Mouse (Mus musculus): ENCODE measurements at regions not wholly inside any gene's neighbourhood (a gene's known extent, or its start where the extent isn't known, plus 50 kb on each side); places are given as distances from the start of the nearest gene placed in this dataset.

DNA sequence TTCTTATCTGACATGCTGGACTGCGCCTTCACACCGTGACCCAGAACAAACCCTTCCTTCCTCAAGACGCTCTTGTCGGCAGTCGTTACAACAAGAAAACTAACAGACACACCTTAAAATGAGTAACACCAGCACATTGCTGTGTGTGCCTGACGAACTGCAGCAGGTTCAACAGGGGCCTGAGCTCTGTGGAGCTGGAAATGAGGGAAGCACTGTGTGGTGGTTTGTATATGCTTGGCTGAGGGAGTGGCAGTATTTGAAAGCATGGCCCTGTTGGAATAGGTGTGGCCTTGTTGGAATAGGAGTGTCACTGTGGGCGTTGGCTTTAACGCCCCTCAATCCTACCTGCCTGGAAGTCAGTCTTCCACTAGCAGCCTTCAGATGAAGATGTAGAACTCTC, 203.9 kb upstream of the Dio3 start:
- Histone ChIP-seq H3K27me3 (ENCODE audit: control insufficient read depth, insufficient read depth, low read length) (no peaks in the 10 kb centered on the region), H3K4me3 (ENCODE audit: control insufficient read depth, low read depth, low read length) (no peak overlapping the region), H3K4me1 (ENCODE audit: control insufficient read depth, insufficient read depth, low read length) (peaks cover 5% of the 10 kb centered on the region), H3K36me3 (ENCODE audit: control insufficient read depth, insufficient read depth, low read length) (no peaks in the 10 kb centered on the region), H3K27ac (ENCODE audit: control insufficient read depth, insufficient read depth, low read depth, low read length) (no peak overlapping the region)
- TF ChIP-seq CTCF (IDR thresholded peaks at IDR 0.05; ENCODE audit: control insufficient read depth, insufficient read depth, insufficient replicate concordance, low read depth, low read length) (no peak), POLR2A (IDR thresholded peaks at IDR 0.05; ENCODE audit: control insufficient read depth, low read depth, low read length) (no peak)

- TF ChIP-seq CTCF (IDR thresholded peaks at IDR 0.05; ENCODE audit: control insufficient read depth, insufficient read depth, insufficient replicate concordance, low read depth, low read length) (no peak), POLR2A (IDR thresholded peaks at IDR 0.05; ENCODE audit: control insufficient read depth, low read depth, low read length) (no peak)
- Histone ChIP-seq H3K27ac (ENCODE audit: control insufficient read depth, insufficient read depth, low read depth, low read length) (peak overlapping the region; percentile 81), H3K4me1 (ENCODE audit: control insufficient read depth, insufficient read depth, low read length) (peaks cover 7% of the 10 kb centered on the region), H3K27me3 (ENCODE audit: control insufficient read depth, insufficient read depth, low read length) (no peaks in the 10 kb centered on the region), H3K4me3 (ENCODE audit: control insufficient read depth, low read depth, low read length) (no peak overlapping the region), H3K36me3 (ENCODE audit: control insufficient read depth, insufficient read depth, low read length) (no peaks in the 10 kb centered on the region)
Measured at GRCm38 (mm10) chr12:110077211-110077884, 201.5 kb upstream of the Dio3 start.

DNA sequence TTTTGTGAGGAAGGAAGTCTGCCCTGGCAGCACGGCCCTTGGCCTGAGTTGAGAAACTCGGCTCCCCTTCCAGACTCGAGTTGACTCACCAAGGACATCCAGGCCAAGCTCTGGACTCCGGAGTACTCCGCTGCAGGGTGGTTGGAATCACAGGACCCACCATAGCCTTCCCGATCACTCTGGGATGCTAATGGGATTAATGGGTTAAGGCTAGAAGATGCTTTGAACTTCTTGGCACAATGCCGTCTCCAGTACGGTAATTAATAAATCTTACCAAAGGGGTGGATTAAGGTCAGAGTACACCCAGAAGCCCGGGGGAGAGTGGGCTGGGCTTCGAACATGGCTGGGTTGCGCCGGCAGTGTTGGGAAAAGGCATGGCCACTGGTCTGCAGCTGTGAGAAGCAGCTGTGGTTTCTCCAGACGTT, 200.8 kb upstream of the Dio3 start:
- no peaks in the 10 kb centered on the region for H3K27me3 ChIP-seq (ENCODE audit: control insufficient read depth, insufficient read depth, low read length)
- H3K4me3 ChIP-seq (ENCODE audit: control insufficient read depth, low read depth, low read length), result no peak overlapping the region
- no peaks in the 10 kb centered on the region for H3K36me3 ChIP-seq (ENCODE audit: control insufficient read depth, insufficient read depth, low read length)
- peaks cover 7% of the 10 kb centered on the region for H3K4me1 ChIP-seq (ENCODE audit: control insufficient read depth, insufficient read depth, low read length)
- no peak for TF ChIP-seq POLR2A (IDR thresholded peaks at IDR 0.05; ENCODE audit: control insufficient read depth, low read depth, low read length)
- no peak for TF ChIP-seq CTCF (IDR thresholded peaks at IDR 0.05; ENCODE audit: control insufficient read depth, insufficient read depth, insufficient replicate concordance, low read depth, low read length)
- H3K27ac ChIP-seq (ENCODE audit: control insufficient read depth, insufficient read depth, low read depth, low read length), result peak overlapping the region; percentile 81

GRCm38 (mm10) chr12:110081831-110082615, 196.8 kb upstream of the Dio3 start:
- TF ChIP-seq CTCF (IDR thresholded peaks at IDR 0.05; ENCODE audit: control insufficient read depth, insufficient read depth, insufficient replicate concordance, low read depth, low read length) (no peak), POLR2A (IDR thresholded peaks at IDR 0.05; ENCODE audit: control insufficient read depth, low read depth, low read length) (no peak)
- Histone ChIP-seq H3K4me1 (ENCODE audit: control insufficient read depth, insufficient read depth, low read length) (peaks cover 6% of the 10 kb centered on the region), H3K4me3 (ENCODE audit: control insufficient read depth, low read depth, low read length) (no peak overlapping the region), H3K36me3 (ENCODE audit: control insufficient read depth, insufficient read depth, low read length) (no peaks in the 10 kb centered on the region), H3K27me3 (ENCODE audit: control insufficient read depth, insufficient read depth, low read length) (no peaks in the 10 kb centered on the region), H3K27ac (ENCODE audit: control insufficient read depth, insufficient read depth, low read depth, low read length) (no peak overlapping the region)

DNA sequence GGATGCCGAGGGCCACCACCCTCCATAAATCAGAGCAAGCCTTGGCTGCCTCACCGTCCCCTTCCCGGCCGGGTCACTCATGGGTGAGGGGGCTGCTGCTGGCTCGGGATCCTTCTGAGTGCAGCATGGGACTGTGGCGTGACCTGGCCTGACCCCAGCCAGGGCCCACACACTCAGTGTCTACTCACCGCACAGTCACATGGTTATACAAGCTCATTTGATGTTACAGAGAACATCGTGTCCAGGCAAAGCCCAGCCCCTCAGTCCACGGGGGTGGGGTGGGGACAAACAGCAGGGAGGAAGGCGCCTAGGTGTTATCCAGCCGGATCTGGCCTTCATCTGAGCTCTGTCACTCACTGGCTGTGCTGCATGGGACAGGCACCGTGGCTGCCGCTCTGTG, 195.9 kb upstream of the Dio3 start:
- Histone ChIP-seq H3K36me3 (ENCODE audit: control insufficient read depth, insufficient read depth, low read length) (no peaks in the 10 kb centered on the region), H3K4me1 (ENCODE audit: control insufficient read depth, insufficient read depth, low read length) (peaks cover 5% of the 10 kb centered on the region), H3K4me3 (ENCODE audit: control insufficient read depth, low read depth, low read length) (no peak overlapping the region), H3K27me3 (ENCODE audit: control insufficient read depth, insufficient read depth, low read length) (no peaks in the 10 kb centered on the region), H3K27ac (ENCODE audit: control insufficient read depth, insufficient read depth, low read depth, low read length) (no peak overlapping the region)
- TF ChIP-seq POLR2A (IDR thresholded peaks at IDR 0.05; ENCODE audit: control insufficient read depth, low read depth, low read length) (no peak), CTCF (IDR thresholded peaks at IDR 0.05; ENCODE audit: control insufficient read depth, insufficient read depth, insufficient replicate concordance, low read depth, low read length) (no peak)

GRCm38 (mm10) chr12:110083471-110083870, 195.4 kb upstream of the Dio3 start:
- peaks cover 2% of the 10 kb centered on the region for H3K4me1 ChIP-seq (ENCODE audit: control insufficient read depth, insufficient read depth, low read length)
- TF ChIP-seq CTCF (IDR thresholded peaks at IDR 0.05; ENCODE audit: control insufficient read depth, insufficient read depth, insufficient replicate concordance, low read depth, low read length), result no peak
- TF ChIP-seq POLR2A (IDR thresholded peaks at IDR 0.05; ENCODE audit: control insufficient read depth, low read depth, low read length), result no peak
- no peaks in the 10 kb centered on the region for H3K36me3 ChIP-seq (ENCODE audit: control insufficient read depth, insufficient read depth, low read length)
- H3K27me3 ChIP-seq (ENCODE audit: control insufficient read depth, insufficient read depth, low read length), result no peaks in the 10 kb centered on the region
- no peak overlapping the region for H3K27ac ChIP-seq (ENCODE audit: control insufficient read depth, insufficient read depth, low read depth, low read length)
- no peak overlapping the region for H3K4me3 ChIP-seq (ENCODE audit: control insufficient read depth, low read depth, low read length)

GRCm38 (mm10) chr12:110086921-110087320, 191.9 kb upstream of the Dio3 start:
- Histone ChIP-seq H3K27me3 (ENCODE audit: control insufficient read depth, insufficient read depth, low read length) (no peaks in the 10 kb centered on the region), H3K27ac (ENCODE audit: control insufficient read depth, insufficient read depth, low read depth, low read length) (no peak overlapping the region), H3K4me3 (ENCODE audit: control insufficient read depth, low read depth, low read length) (no peak overlapping the region), H3K4me1 (ENCODE audit: control insufficient read depth, insufficient read depth, low read length) (peaks cover under 1% of the 10 kb centered on the region; the same call in 1 of the 2 replicates), H3K36me3 (ENCODE audit: control insufficient read depth, insufficient read depth, low read length) (no peaks in the 10 kb centered on the region)
- TF ChIP-seq POLR2A (IDR thresholded peaks at IDR 0.05; ENCODE audit: control insufficient read depth, low read depth, low read length), result no peak
